9 mouse cellular contexts compared by ENCODE assay signal in genomic region chr13:49087420-49087819, GRCm38 (mm10).
DNase-seq lines count a peak whose midpoint lies in the region; ATAC-seq and TF ChIP-seq lines count a peak whose summit lies in the region.
"Had no signal": no experiment of that assay in that cellular context is flagged by ENCODE, and none has a peak within 500 bp of the region (broad histone marks: within the 10 kb centered on the region; RNA-seq: fewer than 3 reads in every experiment).

No protein-coding gene starts in this region.

- H3K9ac ChIP-seq in heart, embryonic 13.5 days, result no peak overlapping the region

- H3K36me3 ChIP-seq in E14TG2a.4 (ENCODE audit: insufficient read depth, low read length), result no peaks in the 10 kb centered on the region
- H3K36me3 ChIP-seq in heart, embryonic 13.5 days, result 0 out of 2 replicates have a peak, but pooled peaks cover 3% of the 10 kb centered on the region
- no peaks in the 10 kb centered on the region for H3K36me3 ChIP-seq in thymus, adult 2 months (ENCODE audit: control insufficient read depth, insufficient read depth, low read length)

- WGBS in heart, embryonic 13.5 days, result 27% methylated on average over 7 of the region's 7 CpGs
- 92% methylated on average over 7 of the region's 7 CpGs for WGBS in thymus, adult 2 months

- H3K9me3 ChIP-seq in E14TG2a.4 (ENCODE audit: low read length), result no peaks in the 10 kb centered on the region
- H3K9me3 ChIP-seq in heart, embryonic 13.5 days, result no peaks in the 10 kb centered on the region

- peak overlapping the region; percentile 72 for H3K27ac ChIP-seq in heart, embryonic 13.5 days (replicated peaks)
- no peak overlapping the region for H3K27ac ChIP-seq in thymus, adult 2 months (ENCODE audit: control insufficient read depth, insufficient read depth, low read length)

- intact Hi-C loops in heart, postnatal 25 days (cut with DNase I), result loop anchor here (5.0 kb wide), 1 partner anchor 60 kb away; the partner anchor contains the start of gene Wnk2

- H3K27me3 ChIP-seq in E14TG2a.4 (ENCODE audit: insufficient read depth, low read length), result peaks cover 4% of the 10 kb centered on the region
- no peaks in the 10 kb centered on the region for H3K27me3 ChIP-seq in heart, embryonic 13.5 days (replicated peaks)
- no peaks in the 10 kb centered on the region for H3K27me3 ChIP-seq in thymus, adult 2 months (ENCODE audit: control insufficient read depth, insufficient read depth, low read length)

- H3K4me3 ChIP-seq in E14TG2a.4 (replicated peaks; ENCODE audit: low read length), result peak overlapping the region; percentile 17; the same call in 1 of the 2 replicates
- no peak overlapping the region for H3K4me3 ChIP-seq in heart, embryonic 13.5 days
- H3K4me3 ChIP-seq in thymus, adult 2 months (ENCODE audit: control insufficient read depth, insufficient read depth, low read length), result no peak overlapping the region

- TF ChIP-seq CTCF in E14TG2a.4 (conservative IDR thresholded peaks at IDR 0.05; ENCODE audit: low read length), result no peak
- TF ChIP-seq CTCF in thymus, adult 2 months (IDR thresholded peaks at IDR 0.05; ENCODE audit: borderline replicate concordance, control insufficient read depth, extremely low read depth, insufficient read depth, low read length, poor library complexity), result no peak

- no peaks in the 10 kb centered on the region for H3K4me1 ChIP-seq in E14TG2a.4 (replicated peaks; ENCODE audit: low read depth, low read length)
- H3K4me1 ChIP-seq in heart, embryonic 13.5 days, result peaks cover 15% of the 10 kb centered on the region
- H3K4me1 ChIP-seq in thymus, adult 2 months (replicated peaks; ENCODE audit: control insufficient read depth, insufficient read depth, low read length), result peaks cover 32% of the 10 kb centered on the region

- ATAC-seq in heart, embryonic 13.5 days (ENCODE audit: extremely low read depth, insufficient number of reproducible peaks, low FRiP score, low TSS enrichment), result no peak
- no peak for ATAC-seq in megakaryocyte, adult 5-6 weeks (ENCODE audit: poor library complexity, severe bottlenecking)

- peak; percentile 94 for DNase-seq in heart, adult 11 months
- no peak for DNase-seq in heart, postnatal 25 days (ENCODE audit: low spot score)
- DNase-seq in cerebellum, adult 8-10 months, result peak; percentile 54
- DNase-seq in thymus, adult 2 months, result no peak
- DNase-seq in c-Kit-positive CD71-positive TER-119-positive erythroid progenitor cells, embryonic 14.5 days (ENCODE audit: low spot score), result no peak
- DNase-seq: lung, adult 2 months had no signal

- TF ChIP-seq POLR2A in thymus, adult 2 months (IDR thresholded peaks at IDR 0.05; ENCODE audit: control insufficient read depth, extremely low read depth, insufficient read depth, low read length, poor library complexity), result no peak

- no peak overlapping the region for H3K4me2 ChIP-seq in heart, embryonic 13.5 days

Comparison
In these comparisons a context has a peak if more than half of its experiments do, and no peak if none do; other contexts are left out.
1. DNase-seq: peak in heart, adult 11 months (single experiment) and cerebellum, adult 8-10 months (single experiment); none in heart, postnatal 25 days (single experiment), thymus, adult 2 months (single experiment) and c-Kit-positive CD71-positive TER-119-positive erythroid progenitor cells, embryonic 14.5 days (single experiment).